Mouse (Mus musculus): ENCODE measurements around the gene Dlk1.

- TF ChIP-seq CTCF (IDR thresholded peaks at IDR 0.05; ENCODE audit: borderline replicate concordance, control insufficient read depth, extremely low read depth, insufficient read depth, low read length, poor library complexity) (no peak), POLR2A (IDR thresholded peaks at IDR 0.05; ENCODE audit: control insufficient read depth, extremely low read depth, insufficient read depth, low read length, poor library complexity) (no peak)
These were observed 26.6 kb upstream of the Dlk1 start for GRCm38 (mm10) chr12:109425982-109426381.

Data from thymus, adult 2 months (tissue).